Mouse (Mus musculus) hindbrain, embryonic 13.5 days (tissue): Measurements from ENCODE around the gene Jmjd4. TPM values are rescaled to one million over a fixed set of nuclear protein-coding genes. Genes with fewer than 3 reads are reported as not detected.

ENCODE experiments used
- ATAC-seq: fragments of 200-750 bp; cut with Nextera tagmentation; 2 replicates; pipeline ENCODE4 v1.8.0; 2017; ENCODE audit warnings: moderate TSS enrichment; ENCODE audit not compliant: low FRiP score
- H3K27ac ChIP-seq: fragments of 300-500 bp; sonication (generic); 2 replicates; pipeline ENCODE4 v1.5.1; 2015; ENCODE audit warnings: inconsistent platforms, mild to moderate bottlenecking, moderate library complexity
- H3K27me3 ChIP-seq: fragments of 300-500 bp; sonication (generic); 2 replicates; pipeline ENCODE4 v1.6.1; 2015; ENCODE audit warnings: mild to moderate bottlenecking, inconsistent platforms
- H3K36me3 ChIP-seq: fragments of 300-500 bp; sonication (generic); 2 replicates; pipeline ENCODE4 v1.6.1; 2015; ENCODE audit warnings: mild to moderate bottlenecking, inconsistent platforms
- H3K4me1 ChIP-seq: fragments of 300-500 bp; sonication (generic); replicated peaks from 2 replicates; pipeline ENCODE4 v1.6.1; 2015; ENCODE audit warnings: inconsistent platforms
- H3K4me2 ChIP-seq: fragments of 300-500 bp; sonication (generic); 2 replicates; pipeline ENCODE4 v1.6.1; 2015; ENCODE audit warnings: inconsistent platforms, mild to moderate bottlenecking, moderate library complexity
- H3K4me3 ChIP-seq: fragments of 300-500 bp; sonication (generic); 2 replicates; pipeline ENCODE4 v1.5.1; 2015; ENCODE audit warnings: mild to moderate bottlenecking, inconsistent platforms
- H3K9ac ChIP-seq: fragments of 300-500 bp; sonication (generic); 2 replicates; pipeline ENCODE4 v1.6.1; 2015; ENCODE audit warnings: mild to moderate bottlenecking, inconsistent platforms
- H3K9me3 ChIP-seq: fragments of 300-500 bp; sonication (generic); 2 replicates; pipeline ENCODE4 v1.6.1; 2016; ENCODE audit warnings: inconsistent platforms
- WGBS: fragments of 180-500 bp; shearing (Covaris S2); methylation state at CpG from one replicate; pipeline ENCODE4 v1.1.7; 2015; 5-methylcytosine and 5-hydroxymethylcytosine counted together
- polyA plus RNA-seq: library from polyadenylated mRNA; unstranded; fragments of >200 nt; fragmentation: Nextera tagmentation; extraction: Ambion mirVana; gene quantifications from 2 replicates; pipeline ENCODE4 v1.2.1, GENCODE M21; 2015

The Jmjd4 gene
- polyA plus RNA-seq, result 14.3 and 15.2 TPM in 2 replicates

DNA sequence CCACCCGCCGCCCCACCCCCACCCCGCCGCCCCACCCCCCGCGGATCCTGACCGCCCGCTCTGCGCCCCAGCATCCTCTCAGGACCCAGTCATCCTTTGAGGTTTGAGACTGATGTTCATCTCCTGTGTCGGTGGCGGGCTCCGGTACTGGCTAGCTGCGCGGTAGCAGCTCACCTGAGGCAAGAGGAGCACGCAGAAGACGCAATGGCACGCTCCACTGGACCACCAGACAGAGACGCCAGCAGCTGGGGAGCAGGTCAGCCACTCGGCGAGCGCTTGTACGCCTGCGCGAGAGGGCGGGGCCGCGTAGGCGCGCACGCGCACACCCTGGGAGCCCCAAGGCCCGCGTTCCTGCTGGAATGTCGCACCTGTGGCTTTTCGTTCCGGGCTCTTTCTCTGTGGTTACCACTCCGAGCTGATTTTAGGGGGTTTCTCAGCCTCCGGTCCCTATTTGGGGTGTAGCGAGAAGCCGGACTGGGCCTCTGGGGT, at the start of gene Jmjd4:
Jmjd4 (plus strand) TSS at position 305 of the 489 bp plus-strand sequence.
- Histone ChIP-seq H3K9me3 (no peaks in the 10 kb centered on the region), H3K36me3 (peaks cover 36% of the 10 kb centered on the region), H3K4me1 (peaks cover 33% of the 10 kb centered on the region), H3K4me3 (peak within 1 kb of the TSS; percentile 83), H3K27me3 (no peaks in the 10 kb centered on the region), H3K9ac (peak within 1 kb of the TSS; percentile 83), H3K4me2 (peak within 1 kb of the TSS; percentile 95), H3K27ac (peak within 1 kb of the TSS; percentile 93)
- WGBS, result 0% methylated on average over 31 of the region's 40 CpGs
- ATAC-seq, result peak; percentile 98

DNA sequence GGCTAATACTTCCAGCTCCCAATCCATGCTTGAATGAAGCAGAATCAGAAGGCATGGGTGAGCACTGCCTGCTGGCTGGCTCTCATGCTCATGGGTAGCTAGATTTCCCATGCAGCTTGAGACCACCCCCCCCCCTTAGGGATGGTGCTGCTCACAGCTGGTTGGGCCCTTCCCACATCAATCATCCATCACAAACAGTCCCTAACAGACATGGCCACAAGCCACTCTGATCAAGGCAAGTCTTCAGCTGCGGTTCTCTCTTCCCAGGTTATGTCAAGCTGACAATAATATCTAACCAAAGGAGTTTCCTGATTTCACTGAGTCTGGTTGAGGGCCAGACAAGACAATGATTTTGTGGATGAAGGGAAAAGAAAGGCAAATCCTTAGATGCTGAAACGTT, 49.0 kb upstream of the Jmjd4 start:
- Histone ChIP-seq H3K27me3 (no peaks in the 10 kb centered on the region), H3K27ac (peak overlapping the region; percentile 14), H3K36me3 (peaks cover 42% of the 10 kb centered on the region), H3K9ac (no peak overlapping the region), H3K4me1 (0 out of 2 replicates have a peak, but pooled peaks cover 3% of the 10 kb centered on the region), H3K9me3 (no peaks in the 10 kb centered on the region), H3K4me3 (no peak overlapping the region), H3K4me2 (no peak overlapping the region)
- no peak for ATAC-seq
- WGBS, result 78% methylated on average over 2 of the region's 2 CpGs

DNA sequence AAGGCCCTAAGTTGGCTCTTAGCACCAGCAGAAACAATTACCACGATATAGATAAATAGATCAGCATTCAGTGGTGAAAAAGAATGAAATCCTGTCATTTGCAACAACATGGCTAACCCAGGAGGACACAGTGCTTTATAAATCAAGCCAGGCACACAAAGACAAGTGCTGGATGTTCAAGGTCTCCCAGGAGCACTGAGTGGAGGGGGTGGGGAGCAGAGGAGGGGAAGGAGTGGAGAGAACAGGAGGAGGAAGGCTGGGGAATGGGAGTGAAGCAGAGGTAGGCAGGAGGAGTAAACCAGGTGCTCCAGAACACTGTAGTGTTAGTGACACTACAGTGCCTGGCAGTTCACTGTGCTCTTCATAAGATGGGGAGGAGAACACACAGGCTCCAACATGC, 44.1 kb upstream of the Jmjd4 start:
- Histone ChIP-seq H3K36me3 (peaks cover 77% of the 10 kb centered on the region), H3K27me3 (no peaks in the 10 kb centered on the region), H3K9ac (no peak overlapping the region), H3K4me1 (0 out of 2 replicates have a peak, but pooled peaks cover 3% of the 10 kb centered on the region), H3K9me3 (no peaks in the 10 kb centered on the region), H3K4me3 (no peak overlapping the region), H3K27ac (no peak overlapping the region), H3K4me2 (no peak overlapping the region)
- WGBS, result 90% methylated on average over 1 of the region's 1 CpGs
- ATAC-seq, result no peak

DNA sequence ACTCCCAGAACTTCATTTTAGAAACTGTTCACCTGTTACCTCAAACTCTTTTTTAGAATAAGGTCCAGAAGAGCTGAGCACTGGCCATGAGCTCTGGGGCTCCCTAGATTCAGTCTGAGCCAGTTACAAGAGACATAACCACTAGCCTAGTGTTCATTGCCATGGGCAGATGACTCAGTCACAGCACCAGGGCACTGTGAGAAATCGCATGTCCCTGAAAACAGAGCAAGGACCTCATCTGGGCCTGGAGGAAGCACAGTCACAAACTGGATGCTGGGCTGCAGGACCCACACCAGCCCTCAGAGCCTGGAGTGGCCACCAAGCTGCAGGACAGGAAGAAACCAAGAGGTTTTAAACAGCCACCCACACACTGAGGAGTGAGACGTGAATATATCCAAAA, 39.0 kb upstream of the Jmjd4 start:
- no peak overlapping the region for H3K27ac ChIP-seq
- ATAC-seq, result no peak
- H3K9ac ChIP-seq, result no peak overlapping the region
- 83% methylated on average over 2 of the region's 2 CpGs for WGBS
- no peak overlapping the region for H3K4me3 ChIP-seq
- peaks cover 18% of the 10 kb centered on the region for H3K4me1 ChIP-seq
- H3K4me2 ChIP-seq, result no peak overlapping the region
- no peaks in the 10 kb centered on the region for H3K27me3 ChIP-seq
- no peaks in the 10 kb centered on the region for H3K9me3 ChIP-seq
- H3K36me3 ChIP-seq, result peaks cover 73% of the 10 kb centered on the region

DNA sequence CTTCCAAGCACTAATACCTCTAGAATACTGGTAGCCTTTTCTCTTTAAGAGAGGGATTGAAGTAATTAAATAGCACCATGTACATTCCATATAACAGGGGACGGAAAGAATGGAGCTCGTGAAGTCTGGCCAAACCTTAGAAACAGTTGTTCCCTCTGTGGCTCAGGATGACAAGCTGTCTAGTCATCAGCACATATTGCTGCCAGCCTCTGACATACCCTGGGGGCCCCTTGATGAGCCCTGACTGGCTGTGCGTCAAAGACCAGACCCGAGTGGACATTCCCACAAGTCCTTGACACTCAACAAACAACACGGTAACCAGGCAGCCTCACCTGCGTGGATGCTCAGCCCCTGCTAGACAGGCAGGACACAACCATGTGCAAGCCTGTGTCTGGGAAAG, 37.8 kb upstream of the Jmjd4 start:
- H3K9ac ChIP-seq, result 0 out of 2 replicates have a peak overlapping the region, but pooled peaks have one; percentile 8
- no peak for ATAC-seq
- WGBS, result 78% methylated on average over 6 of the region's 6 CpGs
- peaks cover 70% of the 10 kb centered on the region for H3K36me3 ChIP-seq
- H3K4me1 ChIP-seq, result peaks cover 18% of the 10 kb centered on the region
- H3K4me3 ChIP-seq, result no peak overlapping the region
- no peaks in the 10 kb centered on the region for H3K27me3 ChIP-seq
- no peak overlapping the region for H3K4me2 ChIP-seq
- H3K9me3 ChIP-seq, result no peaks in the 10 kb centered on the region
- no peak overlapping the region for H3K27ac ChIP-seq

DNA sequence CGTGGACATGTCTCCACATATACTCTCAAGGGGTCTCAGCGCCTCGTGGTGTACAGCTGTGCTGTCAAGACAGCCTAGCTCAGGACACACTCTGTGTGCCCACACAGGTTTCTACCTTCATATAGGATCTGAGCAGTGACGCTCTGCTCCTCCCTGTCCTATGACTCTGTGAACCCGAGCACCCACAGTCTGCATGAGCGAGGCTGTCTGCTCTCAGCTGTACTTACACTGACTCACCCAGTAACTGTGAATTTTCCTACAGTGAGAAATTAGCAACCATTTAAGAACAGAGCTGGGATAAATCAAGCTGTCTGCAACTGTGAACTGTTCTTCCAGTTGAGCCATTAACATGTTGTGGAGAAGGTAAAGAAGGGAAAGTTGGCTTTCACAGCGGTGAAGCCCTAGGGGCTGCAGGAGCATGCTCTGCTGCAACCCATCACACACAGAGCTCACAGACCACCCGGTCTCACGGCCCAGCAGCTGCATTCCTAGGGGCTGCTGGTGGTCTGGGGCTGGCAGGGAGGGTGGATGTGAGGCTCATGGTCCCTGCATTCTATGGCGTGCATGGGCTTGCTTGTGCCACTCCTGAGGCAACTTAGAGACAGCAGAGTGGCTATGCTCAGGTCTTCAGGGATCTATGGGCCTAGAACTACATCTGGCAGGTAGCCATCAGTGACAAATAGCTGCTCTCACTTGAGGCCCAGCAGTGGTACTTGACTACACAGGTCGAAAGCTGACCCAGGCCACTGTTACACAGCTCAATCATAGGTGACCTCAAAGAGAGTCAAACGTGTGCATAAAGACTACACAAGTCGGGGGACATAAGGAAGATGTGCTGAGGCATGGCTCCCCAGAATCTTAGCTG, 36.6 kb upstream of the Jmjd4 start:
- H3K27ac ChIP-seq, result no peak overlapping the region
- ATAC-seq, result no peak
- no peak overlapping the region for H3K4me3 ChIP-seq
- 88% methylated on average over 13 of the region's 13 CpGs for WGBS
- peaks cover 68% of the 10 kb centered on the region for H3K36me3 ChIP-seq
- no peak overlapping the region for H3K4me2 ChIP-seq
- H3K27me3 ChIP-seq, result no peaks in the 10 kb centered on the region
- H3K9ac ChIP-seq, result peak overlapping the region; percentile 8; the same call in 1 of the 2 replicates
- peaks cover 18% of the 10 kb centered on the region for H3K4me1 ChIP-seq
- H3K9me3 ChIP-seq, result no peaks in the 10 kb centered on the region

DNA sequence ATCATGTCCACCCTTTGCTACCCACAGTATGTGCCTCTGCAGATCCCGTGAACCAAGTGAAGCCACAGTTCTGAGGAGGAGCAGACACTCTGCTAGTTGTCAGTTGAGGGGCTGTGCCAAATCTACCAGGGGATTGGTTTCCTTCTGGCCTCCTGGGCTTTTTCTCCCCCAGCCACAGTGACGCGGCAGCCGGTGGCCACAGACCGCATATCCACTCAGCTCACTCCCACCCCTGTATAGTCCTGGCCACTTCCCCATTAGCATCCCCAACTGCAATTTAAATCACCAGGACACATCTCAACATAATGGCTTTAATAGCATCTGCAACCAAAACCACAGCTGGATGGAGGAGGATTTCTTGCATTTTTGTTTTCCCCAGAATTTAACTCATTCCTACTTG, 31.1 kb upstream of the Jmjd4 start:
- no peaks in the 10 kb centered on the region for H3K27me3 ChIP-seq
- no peaks in the 10 kb centered on the region for H3K9me3 ChIP-seq
- peaks cover 93% of the 10 kb centered on the region for H3K36me3 ChIP-seq
- no peak for ATAC-seq
- H3K4me2 ChIP-seq, result no peak overlapping the region
- H3K4me3 ChIP-seq, result no peak overlapping the region
- WGBS, result 85% methylated on average over 5 of the region's 5 CpGs
- H3K4me1 ChIP-seq, result peaks cover 7% of the 10 kb centered on the region; the same call in 1 of the 2 replicates
- no peak overlapping the region for H3K9ac ChIP-seq
- no peak overlapping the region; the same call in 1 of the 2 replicates for H3K27ac ChIP-seq

DNA sequence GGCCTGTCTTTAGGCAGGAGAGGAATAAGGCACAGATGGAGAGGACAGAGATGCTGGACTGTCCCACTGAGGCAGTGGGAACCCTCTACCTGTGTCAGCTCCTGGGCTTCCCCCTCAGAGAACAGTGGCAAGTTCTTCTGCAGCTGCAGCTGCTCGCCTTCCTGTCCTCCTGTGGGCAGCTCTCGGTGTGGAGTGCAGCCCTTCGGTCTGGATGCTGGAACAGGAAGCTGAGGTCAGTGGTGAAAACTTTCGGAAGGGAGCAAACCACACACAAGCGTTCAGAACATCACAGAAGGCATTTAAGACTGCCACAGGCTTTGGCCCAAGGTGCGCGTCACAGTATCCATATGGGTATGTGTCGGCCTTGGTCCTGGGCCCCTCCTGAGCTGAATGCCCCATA, 28.4 kb upstream of the Jmjd4 start:
- H3K4me3 ChIP-seq, result no peak overlapping the region
- H3K4me1 ChIP-seq, result peaks cover 17% of the 10 kb centered on the region
- peaks cover 94% of the 10 kb centered on the region for H3K36me3 ChIP-seq
- 91% methylated on average over 8 of the region's 8 CpGs for WGBS
- no peak overlapping the region for H3K27ac ChIP-seq
- H3K27me3 ChIP-seq, result no peaks in the 10 kb centered on the region
- H3K9me3 ChIP-seq, result no peaks in the 10 kb centered on the region
- H3K4me2 ChIP-seq, result no peak overlapping the region
- H3K9ac ChIP-seq, result no peak overlapping the region
- no peak for ATAC-seq

DNA sequence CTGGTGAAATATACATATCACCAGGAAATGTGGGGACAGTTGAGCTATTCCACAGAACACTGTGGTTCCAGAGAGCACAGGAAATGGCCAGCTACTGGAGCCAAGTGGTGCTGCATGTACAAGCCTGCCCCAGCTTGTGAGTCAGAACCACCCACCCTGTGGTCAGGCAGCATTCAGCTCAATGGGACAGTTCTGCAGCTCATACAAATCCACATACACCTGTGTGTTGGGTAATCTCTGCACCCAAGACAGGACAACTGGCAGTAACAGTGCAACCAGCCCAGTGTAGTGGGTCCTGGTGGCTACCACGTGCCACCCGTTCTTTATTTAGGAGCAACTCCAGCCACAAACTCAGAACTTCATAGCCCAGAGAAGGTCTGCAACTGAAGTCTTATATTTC, 27.9 kb upstream of the Jmjd4 start:
- Histone ChIP-seq H3K9me3 (no peaks in the 10 kb centered on the region), H3K4me2 (no peak overlapping the region), H3K9ac (no peak overlapping the region), H3K27ac (no peak overlapping the region), H3K4me1 (peaks cover 17% of the 10 kb centered on the region), H3K27me3 (no peaks in the 10 kb centered on the region), H3K4me3 (no peak overlapping the region), H3K36me3 (peaks cover 94% of the 10 kb centered on the region)
- 96% methylated on average over 2 of the region's 2 CpGs for WGBS
- ATAC-seq, result no peak

DNA sequence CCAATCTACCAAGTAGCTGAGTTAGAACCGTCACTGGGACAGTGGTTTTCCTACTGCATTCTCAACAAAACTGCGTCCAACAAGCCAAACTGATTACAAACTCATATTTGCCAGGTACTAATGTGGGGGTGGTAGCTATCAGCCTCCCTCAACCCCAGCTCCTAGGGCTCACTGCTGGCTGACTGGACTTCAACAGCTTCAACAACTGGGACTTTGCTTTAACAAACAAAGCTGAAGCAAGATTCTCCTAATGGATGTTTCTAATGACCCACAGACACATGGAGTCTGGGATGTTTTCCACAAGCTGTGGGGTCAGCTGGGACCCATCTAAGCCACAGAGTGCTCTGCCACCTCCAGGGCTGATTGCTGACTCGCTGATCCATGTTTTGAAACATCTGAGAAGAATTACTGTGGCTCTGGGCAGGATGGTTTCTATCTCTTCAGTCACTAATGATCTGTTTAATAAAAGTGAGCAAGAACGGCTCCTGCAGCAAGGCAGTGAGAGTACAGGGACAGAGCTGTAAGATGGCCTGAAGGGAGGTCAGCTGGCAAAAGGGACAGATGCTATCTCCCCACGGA, 26.7 kb upstream of the Jmjd4 start:
- Histone ChIP-seq H3K9ac (0 out of 2 replicates have a peak overlapping the region, but pooled peaks have one; percentile 19), H3K4me1 (peaks cover 17% of the 10 kb centered on the region), H3K4me3 (no peak overlapping the region), H3K4me2 (no peak overlapping the region), H3K9me3 (no peaks in the 10 kb centered on the region), H3K27me3 (no peaks in the 10 kb centered on the region), H3K27ac (peak overlapping the region; percentile 12; the same call in 1 of the 2 replicates), H3K36me3 (peaks cover 96% of the 10 kb centered on the region)
- no peak for ATAC-seq
- 76% methylated on average over 5 of the region's 5 CpGs for WGBS

DNA sequence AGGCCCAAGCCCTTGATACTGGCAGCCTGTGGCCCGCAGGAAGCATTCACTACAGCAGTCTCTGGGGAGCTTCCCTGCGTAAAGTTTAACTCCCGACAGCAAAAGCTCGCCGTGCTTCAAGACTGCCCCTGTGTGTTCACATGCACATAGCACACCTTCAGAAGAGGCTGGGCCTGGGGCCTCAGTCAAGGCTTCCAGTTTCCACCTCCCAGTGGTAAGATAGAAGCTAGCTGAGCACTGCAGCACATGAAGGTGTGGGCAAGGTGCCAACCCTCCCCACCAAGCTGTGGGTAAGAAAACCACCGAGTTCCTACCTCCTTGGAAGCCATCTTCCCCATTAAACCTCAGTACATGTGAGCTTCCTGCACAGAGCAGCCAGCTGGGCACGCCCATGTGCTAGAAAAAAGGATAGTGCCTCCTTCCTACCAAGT, 24.2 kb upstream of the Jmjd4 start:
- no peak overlapping the region for H3K4me2 ChIP-seq
- WGBS, result 72% methylated on average over 7 of the region's 7 CpGs
- no peaks in the 10 kb centered on the region for H3K9me3 ChIP-seq
- H3K4me1 ChIP-seq, result peaks cover 17% of the 10 kb centered on the region
- H3K36me3 ChIP-seq, result peaks cover 88% of the 10 kb centered on the region
- no peaks in the 10 kb centered on the region for H3K27me3 ChIP-seq
- ATAC-seq, result no peak
- no peak overlapping the region for H3K27ac ChIP-seq
- no peak overlapping the region for H3K9ac ChIP-seq
- no peak overlapping the region for H3K4me3 ChIP-seq

DNA sequence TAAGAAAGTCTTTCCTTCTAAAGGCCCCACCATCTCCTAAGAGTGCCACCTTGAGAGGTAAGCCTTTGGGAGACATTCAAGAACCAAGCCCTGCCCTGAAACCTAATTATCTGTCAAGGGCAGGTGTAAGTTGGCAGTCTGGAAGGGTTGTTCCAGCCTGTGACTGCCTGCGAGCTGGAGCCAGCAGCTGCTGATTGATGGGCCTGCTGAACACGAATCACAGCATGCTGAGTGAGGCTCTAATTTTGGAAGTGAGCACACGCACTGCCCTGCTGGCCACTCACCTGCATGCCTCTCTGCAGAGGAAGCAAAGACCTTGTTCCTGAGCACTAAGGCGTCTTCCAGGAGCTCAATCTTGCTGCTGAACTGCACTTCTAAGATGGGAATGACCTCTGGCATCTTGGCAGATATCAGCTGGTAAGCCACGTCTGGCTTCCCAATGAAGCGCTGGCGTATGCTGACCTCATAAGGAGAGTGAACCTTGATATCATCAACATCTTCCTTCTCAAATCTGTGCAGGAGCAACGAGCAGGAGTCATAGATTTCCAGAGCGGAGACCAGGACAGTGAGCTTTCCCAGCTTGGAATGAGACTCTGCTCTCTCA, 21.7 kb upstream of the Jmjd4 start:
- Histone ChIP-seq H3K4me2 (no peak overlapping the region), H3K4me1 (peaks cover 26% of the 10 kb centered on the region), H3K27me3 (no peaks in the 10 kb centered on the region), H3K9me3 (no peaks in the 10 kb centered on the region), H3K9ac (no peak overlapping the region), H3K27ac (no peak overlapping the region), H3K4me3 (no peak overlapping the region), H3K36me3 (peaks cover 85% of the 10 kb centered on the region)
- ATAC-seq, result no peak
- WGBS, result 89% methylated on average over 9 of the region's 9 CpGs
